Mouse (Mus musculus): ENCODE measurements around the gene Svop.

Gene Svop

GRCm38 (mm10) chr5:114106391-114106935, 15.1 kb upstream of the Svop start:
- no peak for DNase-seq (ENCODE audit: low spot score)

- DNase-seq (ENCODE audit: low spot score): no peak
These were observed 11.4 kb upstream of the Svop start for GRCm38 (mm10) chr5:114102807-114103206.

- DNase-seq (ENCODE audit: low spot score): no peak
These were observed 10.5 kb upstream of the Svop start for GRCm38 (mm10) chr5:114101873-114102272.

- DNase-seq (ENCODE audit: low spot score): peak; percentile 54
These were observed 9.2 kb upstream of the Svop start for GRCm38 (mm10) chr5:114100390-114101099.

GRCm38 (mm10) chr5:114099709-114100389, 8.5 kb upstream of the Svop start:
- peak; percentile 95 for DNase-seq (ENCODE audit: low spot score)

- DNase-seq (ENCODE audit: low spot score): no peak
These were observed 853 bp downstream of the Svop start for GRCm38 (mm10) chr5:114090421-114091013.

- no peak for DNase-seq (ENCODE audit: low spot score)
These were observed 3.4 kb downstream of the Svop start for GRCm38 (mm10) chr5:114087875-114088480.

GRCm38 (mm10) chr5:114085501-114085900, 5.9 kb downstream of the Svop start:
- no peak for DNase-seq (ENCODE audit: low spot score)

- no peak for DNase-seq (ENCODE audit: low spot score)
These were observed 14.4 kb downstream of the Svop start for GRCm38 (mm10) chr5:114077009-114077408.

- no peak for DNase-seq (ENCODE audit: low spot score)
These were observed 19.1 kb downstream of the Svop start for GRCm38 (mm10) chr5:114072262-114072661.

- DNase-seq (ENCODE audit: low spot score): no peak
These were observed 20.5 kb downstream of the Svop start for GRCm38 (mm10) chr5:114070858-114071257.

GRCm38 (mm10) chr5:114067982-114068381, 23.4 kb downstream of the Svop start:
- DNase-seq (ENCODE audit: low spot score): no peak

- no peak for DNase-seq (ENCODE audit: low spot score)
These were observed 23.8 kb downstream of the Svop start for GRCm38 (mm10) chr5:114067543-114067942.

- no peak for DNase-seq (ENCODE audit: low spot score)
These were observed 24.8 kb downstream of the Svop start for GRCm38 (mm10) chr5:114066601-114067000.

GRCm38 (mm10) chr5:114065161-114065560, 26.2 kb downstream of the Svop start, which contains the start of gene Usp30:
TSS of gene Usp30 (plus strand) at chr5:114065461.
- DNase-seq (ENCODE audit: low spot score): no peak

GRCm38 (mm10) chr5:114063958-114064357, 27.4 kb downstream of the Svop start:
- DNase-seq (ENCODE audit: low spot score): no peak

GRCm38 (mm10) chr5:114061675-114062074, 29.7 kb downstream of the Svop start:
- no peak for DNase-seq (ENCODE audit: low spot score)

GRCm38 (mm10) chr5:114057129-114057731, 34.1 kb downstream of the Svop start:
- no peak for DNase-seq (ENCODE audit: low spot score)

GRCm38 (mm10) chr5:114052246-114052761, 39.1 kb downstream of the Svop start:
- DNase-seq (ENCODE audit: low spot score): peak; percentile 88

GRCm38 (mm10) chr5:114048731-114049308, 42.5 kb downstream of the Svop start:
- DNase-seq (ENCODE audit: low spot score): no peak

GRCm38 (mm10) chr5:114047182-114047581, 44.2 kb downstream of the Svop start:
- DNase-seq (ENCODE audit: low spot score): no peak

Measured in testis, postnatal 10 days (tissue).